Mouse (Mus musculus): ENCODE results near the gene Gcsam. TPM values are rescaled to one million over a fixed set of nuclear protein-coding genes. Genes with fewer than 3 reads are reported as not detected.

Gene Gcsam
- total RNA-seq, 2 experiments from 2014 or later, result not detected

GRCm38 (mm10) chr16:45653009-45653933 is 43.1 kb downstream of the Gcsam start:
- no peak for DNase-seq

GRCm38 (mm10) chr16:45653934-45654332 is 43.8 kb downstream of the Gcsam start, which contains the start of gene BC016579:
BC016579 (minus strand) TSS chr16:45654068.
- DNase-seq, result no peak

GRCm38 (mm10) chr16:45654465-45654864 is 44.3 kb downstream of the Gcsam start:
- DNase-seq, result no peak

GRCm38 (mm10) chr16:45657574-45658159 is 47.5 kb downstream of the Gcsam start:
- no peak for DNase-seq

- no peak for DNase-seq
Measured at GRCm38 (mm10) chr16:45658248-45658647, 48.1 kb downstream of the Gcsam start.

GRCm38 (mm10) chr16:45659596-45659995 is 49.4 kb downstream of the Gcsam start:
- peak in 1 of 2 experiments; percentile 12 for DNase-seq

- no peak for DNase-seq
Measured at GRCm38 (mm10) chr16:45662381-45662780, 52.2 kb downstream of the Gcsam start.

GRCm38 (mm10) chr16:45666136-45666535 is 56.0 kb downstream of the Gcsam start:
- no peak for DNase-seq

GRCm38 (mm10) chr16:45668178-45668577 is 58.0 kb downstream of the Gcsam start:
- DNase-seq, result no peak

GRCm38 (mm10) chr16:45670005-45670404 is 59.8 kb downstream of the Gcsam start:
- no peak for DNase-seq

Other genes starting within 250 kb of the Gcsam start
- gene Cd200, start 201.3 kb upstream of the Gcsam start, total RNA-seq (2021), result 10 to 100 TPM; 75.4 TPM
- under 1 TPM in 1 of 2 experiments, not detected in 1; 0.17 TPM for gene Gm609, start 117.4 kb upstream of the Gcsam start, total RNA-seq (2021)
- not detected for gene Gm17783, start 78.3 kb upstream of the Gcsam start, total RNA-seq (2021)
- gene Slc9c1, start 75.1 kb upstream of the Gcsam start, total RNA-seq (2021), result not detected
- gene BC016579, start 43.7 kb downstream of the Gcsam start, total RNA-seq (2021), result under 1 TPM; 0.20 to 0.28 TPM
- 1 to 10 TPM in 1 of 2 experiments, under 1 TPM in 1; 0.67 to 1.9 TPM for gene Tmprss7, start 83.3 kb downstream of the Gcsam start, total RNA-seq (2021)
- 100 to 1,000 TPM; 244 to 276 TPM for gene Tagln3, start 114.2 kb downstream of the Gcsam start, total RNA-seq (2021)
- 10 to 100 TPM; 19.1 to 21.6 TPM for gene Abhd10, start 132.6 kb downstream of the Gcsam start, total RNA-seq (2021)

Data from layer of hippocampus, postnatal 36 days (tissue).